Mouse (Mus musculus) gastrocnemius, adult 8-10 months (tissue): Measurements from ENCODE around the gene Klrk1. TPM values are rescaled to one million over a fixed set of nuclear protein-coding genes. Genes with fewer than 3 reads are reported as not detected.
"Not testable (repeated sequence)": the region's sequence is repeated elsewhere in the genome, so short reads cannot be mapped to it uniquely, and the experiment has no call there.

Source experiments
- DNase-seq, 2 experiments: peaks; one replicate each; pipeline ENCODE4 v3.0.0; 2022; ENCODE audit warnings: low spot score in 2 of 2
- total RNA-seq, 4 experiments: library from RNA; stranded (reverse); gene quantifications; 2 replicates each; pipeline ENCODE4 v1.2.4; 2022

Gene Klrk1
- total RNA-seq: not detected

DNA sequence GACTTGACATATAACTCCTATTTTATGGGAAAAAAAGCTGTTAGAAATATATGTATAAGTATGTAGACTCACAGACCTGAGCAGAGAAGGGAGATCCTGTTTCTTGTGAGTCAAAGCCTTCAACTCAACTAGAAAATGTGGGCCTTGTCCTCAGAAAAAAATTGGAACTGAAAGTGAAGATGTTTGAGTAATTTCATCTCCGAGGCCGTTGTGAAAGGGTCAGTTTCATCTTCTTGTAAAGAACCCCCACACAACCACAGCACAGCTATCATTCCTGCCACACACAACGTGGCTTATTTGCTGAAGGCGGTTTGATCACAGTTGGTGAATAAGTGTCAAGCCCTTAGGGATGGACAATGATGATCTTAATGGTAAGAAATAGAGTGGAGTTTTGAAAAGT is at the start of gene Klrk1:
Klrk1 (minus strand) TSS at position 130 of the 400 bp plus-strand sequence.
- DNase-seq: no peak

DNA sequence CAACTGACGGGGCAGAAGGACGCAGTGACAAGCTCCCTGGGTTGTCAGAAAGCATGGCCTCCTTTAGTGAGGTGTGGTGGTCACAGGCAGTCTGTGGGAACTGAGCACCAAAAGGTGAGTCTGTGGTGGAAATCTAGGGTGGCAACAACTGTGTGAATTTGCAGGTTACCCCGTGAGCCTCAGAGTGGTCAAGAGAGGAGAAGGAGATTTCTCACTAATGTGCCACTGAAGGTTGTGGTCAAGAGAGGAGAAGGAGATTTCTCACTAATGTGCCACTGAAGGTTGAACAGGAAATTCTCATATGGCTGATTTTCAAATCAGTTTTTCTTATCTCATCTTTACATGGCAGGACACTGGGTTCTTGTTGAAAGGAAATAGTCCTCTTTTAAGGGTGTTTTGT is 37.6 kb upstream of the Klrk1 start:
- DNase-seq: not testable (repeated sequence)

DNA sequence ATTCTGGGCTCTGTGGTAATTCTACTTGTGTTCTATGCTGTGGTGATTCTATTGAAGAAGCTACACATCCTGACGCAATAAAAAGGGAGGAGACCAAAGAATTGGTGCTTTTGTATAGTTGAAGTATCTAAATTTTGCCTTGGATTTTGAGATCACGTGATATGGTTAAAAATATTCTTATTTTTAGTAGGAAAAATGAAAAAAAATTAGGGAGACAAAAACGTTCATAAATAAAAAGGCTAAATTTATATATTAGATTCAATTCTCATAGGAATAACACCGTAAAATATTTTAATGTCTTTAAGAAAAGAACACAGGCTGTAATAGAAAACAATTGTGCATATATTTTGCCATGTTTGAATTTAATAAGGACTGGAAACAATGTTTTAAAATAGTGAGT is 36.9 kb upstream of the Klrk1 start, which contains the start of gene Klrc2:
Klrc2 (minus strand) TSS at position 101 of the 400 bp plus-strand sequence.
- DNase-seq: not testable (repeated sequence)

DNA sequence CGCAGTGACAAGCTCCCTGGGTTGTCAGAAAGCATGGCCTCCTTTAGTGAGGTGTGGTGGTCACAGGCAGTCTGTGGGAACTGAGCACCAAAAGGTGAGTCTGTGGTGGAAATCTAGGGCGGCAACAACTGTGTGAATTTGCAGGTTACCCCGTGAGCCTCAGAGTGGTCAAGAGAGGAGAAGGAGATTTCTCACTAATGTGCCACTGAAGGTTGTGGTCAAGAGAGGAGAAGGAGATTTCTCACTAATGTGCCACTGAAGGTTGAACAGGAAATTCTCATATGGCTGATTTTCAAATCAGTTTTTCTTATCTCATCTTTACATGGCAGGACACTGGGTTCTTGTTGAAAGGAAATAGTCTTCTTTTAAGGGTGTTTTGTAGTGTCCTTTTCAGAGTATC is 20.4 kb upstream of the Klrk1 start:
- not testable (repeated sequence) for DNase-seq

DNA sequence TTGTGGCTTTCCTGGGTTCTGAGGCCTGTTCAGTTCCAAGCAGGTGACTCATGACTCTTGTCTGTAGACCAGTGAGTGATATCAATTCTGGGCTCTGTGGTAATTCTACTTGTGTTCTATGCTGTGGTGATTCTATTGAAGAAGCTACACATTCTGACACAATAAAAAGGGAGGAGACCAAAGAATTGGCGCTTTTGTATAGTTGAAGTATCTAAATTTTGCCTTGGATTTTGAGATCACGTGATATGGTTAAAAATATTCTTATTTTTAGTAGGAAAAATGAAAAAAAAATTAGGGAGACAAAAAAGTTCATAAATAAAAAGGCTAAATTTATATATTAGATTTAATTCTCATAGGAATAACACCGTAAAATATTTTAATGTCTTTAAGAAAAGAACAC is 19.6 kb upstream of the Klrk1 start, which contains the start of gene Klrc3:
Klrc3 (minus strand) TSS at position 101 of the 400 bp plus-strand sequence.
- not testable (repeated sequence) for DNase-seq

DNA sequence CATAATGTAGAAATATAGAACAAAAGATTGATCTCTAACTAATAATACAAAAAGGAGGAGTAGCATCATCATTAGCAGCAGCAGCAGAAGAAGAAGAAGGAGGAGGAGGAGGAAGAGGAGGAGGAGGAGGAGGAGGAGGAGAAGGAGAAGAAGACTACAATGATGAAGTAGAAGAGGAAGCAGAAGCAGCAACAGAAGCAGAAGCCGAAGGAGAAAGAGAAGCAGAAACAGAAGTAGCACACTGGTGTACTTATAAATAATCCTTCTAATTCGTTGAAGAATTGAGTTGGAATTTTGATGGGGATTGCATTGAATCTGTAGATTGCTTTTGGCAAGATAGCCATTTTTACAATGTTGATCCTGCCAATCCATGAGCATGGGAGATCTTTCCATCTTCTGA is 7.4 kb upstream of the Klrk1 start:
- DNase-seq: not testable (repeated sequence)

DNA sequence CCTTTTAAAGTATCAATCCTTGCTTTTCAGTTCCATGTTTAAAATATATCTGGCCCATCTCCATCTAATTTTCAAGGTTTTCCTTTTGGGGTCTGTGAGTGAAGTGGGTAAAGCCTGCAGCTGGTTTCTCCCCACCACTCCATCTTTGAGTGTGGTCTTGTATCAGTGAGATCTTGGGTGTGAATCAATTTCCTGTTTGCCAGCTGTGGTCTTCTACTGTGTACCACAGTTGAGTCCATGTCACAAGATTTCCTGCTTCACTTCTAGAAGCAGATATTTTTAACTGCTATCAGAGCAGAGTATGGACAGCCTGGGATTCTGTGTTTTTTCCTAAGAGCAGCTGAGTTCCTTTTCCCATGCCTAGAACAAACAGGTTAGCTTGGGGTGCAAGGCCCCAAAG is 15.3 kb downstream of the Klrk1 start:
- no peak for DNase-seq

DNA sequence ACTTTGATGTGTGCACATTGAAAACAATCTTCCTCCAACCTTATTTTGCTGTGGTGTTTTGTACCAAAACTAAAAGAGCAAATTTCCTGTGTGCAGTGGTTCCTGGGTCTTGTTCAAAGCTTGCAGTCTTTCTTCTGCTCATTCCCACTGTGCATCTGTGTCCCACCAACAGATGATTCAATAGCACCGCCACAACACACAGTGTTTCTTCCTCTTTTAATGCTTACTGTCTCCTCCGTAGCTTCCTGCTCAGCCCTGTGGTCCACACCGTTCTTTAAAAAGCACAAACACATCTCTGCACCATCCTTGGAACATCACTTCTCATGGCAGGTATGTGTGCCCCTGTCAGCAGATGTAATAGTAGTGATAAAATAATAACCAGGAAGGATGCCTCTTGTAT is 32.2 kb downstream of the Klrk1 start, which contains the start of gene Klrd1:
Klrd1 (plus strand) TSS at position 275 of the 400 bp plus-strand sequence.
- DNase-seq: no peak

DNA sequence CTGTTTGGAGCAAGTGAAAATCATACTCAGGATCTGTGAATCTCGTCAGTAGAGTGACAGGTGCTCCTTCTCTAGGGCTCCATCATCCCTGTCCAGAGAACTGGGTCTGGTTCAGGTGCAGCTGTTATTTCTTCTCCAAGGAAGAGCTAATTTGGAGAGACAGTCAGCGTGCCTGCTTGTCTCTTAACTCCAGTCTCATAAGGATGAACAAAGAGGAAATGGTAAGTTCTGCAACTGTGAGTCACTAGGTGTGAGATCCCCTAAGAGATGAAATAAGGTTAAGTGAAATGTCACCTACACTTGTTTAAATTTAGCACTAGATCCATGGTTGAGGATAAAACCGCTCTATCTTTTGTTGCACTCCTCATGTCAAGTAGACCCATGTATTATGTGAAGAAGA is 40.6 kb downstream of the Klrk1 start:
- DNase-seq: no peak

DNA sequence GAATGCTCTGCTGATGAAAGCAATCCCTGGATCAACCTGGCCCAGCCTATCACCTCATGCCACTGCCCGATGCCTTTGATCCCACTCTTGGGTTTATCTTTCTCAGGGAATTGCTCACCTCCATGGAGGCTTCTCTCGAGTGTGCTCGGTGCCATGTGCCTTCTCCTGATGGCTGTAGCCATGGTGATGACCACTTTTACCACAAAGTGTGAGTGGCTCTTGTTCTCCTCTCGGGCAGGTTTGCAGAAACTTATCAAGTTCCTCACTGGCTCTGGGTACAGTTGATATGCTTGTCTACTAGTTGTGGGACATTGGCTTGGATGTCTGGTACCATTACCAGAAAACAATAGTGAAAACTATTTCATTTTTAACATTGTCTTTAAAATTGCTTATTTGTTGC is 41.8 kb downstream of the Klrk1 start:
- DNase-seq: no peak

DNA sequence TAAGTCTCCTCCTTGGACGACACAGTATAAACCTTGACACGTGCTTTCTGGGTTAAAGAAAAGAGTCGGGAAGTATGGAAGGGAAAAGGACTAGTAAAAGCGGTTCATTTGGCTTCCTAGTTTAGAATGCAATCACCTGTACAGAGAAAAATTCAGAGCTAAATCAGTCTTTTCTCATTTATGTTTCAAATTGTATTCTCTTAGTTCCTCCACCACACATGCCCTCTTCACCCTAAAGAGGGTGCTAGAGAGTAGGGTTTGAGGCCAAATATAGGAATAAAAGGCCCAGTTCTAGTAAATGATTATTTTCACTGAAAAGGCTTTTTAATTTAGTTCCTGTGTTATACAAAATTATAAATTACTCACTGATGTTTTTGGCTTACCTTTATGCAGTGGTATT is 42.4 kb downstream of the Klrk1 start:
- DNase-seq: no peak

DNA sequence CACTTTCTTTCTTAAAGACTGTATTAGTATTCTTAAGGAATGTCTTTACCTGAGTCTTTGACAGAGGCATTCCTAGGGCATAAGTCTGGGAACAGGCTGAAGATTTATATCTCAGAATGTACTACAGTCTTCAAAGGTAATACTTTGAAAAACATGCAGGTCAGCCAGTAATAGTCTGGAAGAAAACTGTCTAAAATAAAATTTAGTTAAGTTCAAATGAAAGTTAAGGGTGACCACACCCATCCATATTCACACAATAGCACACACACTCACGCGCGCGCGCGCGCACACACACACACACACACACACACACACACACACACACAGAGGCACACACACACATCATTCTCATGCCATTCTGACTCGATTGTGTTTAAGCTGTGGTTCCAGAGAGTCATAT is 46.1 kb downstream of the Klrk1 start, which contains the start of gene Klre1:
Klre1 (plus strand) TSS at position 301 of the 400 bp plus-strand sequence.
- no peak for DNase-seq

DNA sequence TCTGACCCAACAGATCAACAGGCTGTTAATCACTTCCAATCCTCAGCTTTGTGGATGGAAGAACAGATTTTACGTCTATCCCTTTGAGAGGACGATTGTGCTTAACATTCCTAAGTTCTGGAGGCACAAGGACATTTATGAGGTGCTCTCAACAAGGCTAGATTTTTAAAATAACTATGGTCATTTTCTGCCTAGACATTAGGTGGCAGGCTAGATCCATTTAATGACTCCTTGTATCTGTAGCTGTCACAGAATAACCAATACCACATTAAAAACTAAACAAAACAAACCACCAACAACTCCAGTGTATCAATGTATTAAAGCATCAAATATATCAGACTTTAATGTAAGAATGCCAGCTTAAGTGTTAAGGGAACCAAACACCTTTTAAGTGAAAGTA is 48.3 kb downstream of the Klrk1 start:
- DNase-seq: no peak

DNA sequence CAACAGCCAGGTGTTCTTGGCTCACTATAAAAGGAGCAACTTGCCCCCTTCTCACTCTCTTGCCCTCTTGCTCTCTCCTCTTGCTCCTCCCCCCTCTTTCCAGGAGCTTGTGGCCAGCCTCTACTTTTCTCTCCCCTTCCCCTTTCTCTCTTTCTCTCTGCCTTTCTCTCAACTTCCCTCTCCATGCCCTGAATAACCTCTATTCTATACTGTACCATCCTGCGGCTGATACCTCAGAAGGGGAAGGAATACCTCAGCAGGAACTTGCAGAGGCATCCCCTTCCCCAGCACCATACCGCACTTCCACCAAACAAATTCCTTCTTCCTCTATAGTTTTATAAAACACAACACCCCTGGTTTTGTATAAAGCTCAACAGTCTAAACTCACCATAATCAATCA is 58.4 kb downstream of the Klrk1 start:
- no peak for DNase-seq

Other genes starting within 250 kb of the Klrk1 start
- gene Clec12b, start 238.0 kb downstream of the Klrk1 start, total RNA-seq: not detected
- gene Clec1b, start 226.6 kb downstream of the Klrk1 start, total RNA-seq: not detected
- not detected for gene Clec9a, start 215.0 kb downstream of the Klrk1 start, total RNA-seq
- gene Clec1a, start 171.9 kb downstream of the Klrk1 start, total RNA-seq: 1 to 10 TPM; 1.5 to 4.4 (median 2.0) TPM
- under 1 TPM in 1 of 4 experiments, not detected in 3; 0.48 TPM for gene Olr1, start 116.7 kb downstream of the Klrk1 start, total RNA-seq
- not detected for gene Tmem52b, start 111.3 kb downstream of the Klrk1 start, total RNA-seq
- 10 to 100 TPM; 69.2 to 94.1 (median 86.7) TPM for gene Gabarapl1, start 90.7 kb downstream of the Klrk1 start, total RNA-seq
- gene Klre1, start 46.0 kb downstream of the Klrk1 start, total RNA-seq: not detected
- gene Klrd1, start 32.1 kb downstream of the Klrk1 start, total RNA-seq: not detected
- gene Klrc3, start 19.5 kb upstream of the Klrk1 start, total RNA-seq: not detected
- not detected for gene Klrc2, start 36.8 kb upstream of the Klrk1 start, total RNA-seq
- not detected for gene Klrc1, start 55.1 kb upstream of the Klrk1 start, total RNA-seq
- gene Klri1, start 93.3 kb upstream of the Klrk1 start, total RNA-seq: not detected
- gene Klri2, start 116.6 kb upstream of the Klrk1 start, total RNA-seq: not detected
- gene Gm156, start 160.4 kb upstream of the Klrk1 start, total RNA-seq: not detected
- not detected for gene Gm17631, start 238.8 kb upstream of the Klrk1 start, total RNA-seq